Mouse (Mus musculus): ENCODE data around the gene Rarres1. TPM values are rescaled to one million over a fixed set of nuclear protein-coding genes. Genes with fewer than 3 reads are reported as not detected.

Gene Rarres1
- total and polyA plus RNA-seq, 2 experiments from 2014 or later, result 2.4 to 2.6 TPM

- no peaks in the 10 kb centered on the region for H3K9me3 ChIP-seq (ENCODE audit: low read length)
These were observed 19.0 kb downstream of the Rarres1 start for GRCm38 (mm10) chr3:67496310-67496709.

GRCm38 (mm10) chr3:67493132-67493531, 22.2 kb downstream of the Rarres1 start:
- Histone ChIP-seq H3K9ac (no peak overlapping the region), H3K27ac (ENCODE audit: low read depth, low read length) (no peak overlapping the region), H3K4me3 (ENCODE audit: low read depth, low read length) (no peak overlapping the region), H3K9me3 (ENCODE audit: low read length) (no peaks in the 10 kb centered on the region), H3K36me3 (ENCODE audit: insufficient read depth) (no peaks in the 10 kb centered on the region), H3K4me2 (ENCODE audit: low read depth) (no peak overlapping the region), H3K27me3 (ENCODE audit: insufficient read depth, low read length) (no peaks in the 10 kb centered on the region), H3K4me1 (ENCODE audit: insufficient read depth) (no peaks in the 10 kb centered on the region)
- no peak for TF ChIP-seq CTCF (IDR thresholded peaks at IDR 0.05; ENCODE audit: low read depth)
- peak; percentile 50 for ATAC-seq
- no peak for DNase-seq
- WGBS, result 83% methylated on average over 8 of the region's 8 CpGs

More at GRCm38 (mm10) chr3:67496310-67496709, 19.0 kb downstream of the Rarres1 start:
- 88% methylated on average over 10 of the region's 10 CpGs for WGBS
- H3K27me3 ChIP-seq (ENCODE audit: insufficient read depth, low read length), result no peaks in the 10 kb centered on the region
- H3K9ac ChIP-seq, result no peak overlapping the region
- ATAC-seq, result no peak
- no peak for TF ChIP-seq CTCF (IDR thresholded peaks at IDR 0.05; ENCODE audit: low read depth)
- H3K36me3 ChIP-seq (ENCODE audit: insufficient read depth), result no peaks in the 10 kb centered on the region
- no peaks in the 10 kb centered on the region for H3K4me1 ChIP-seq (ENCODE audit: insufficient read depth)
- H3K27ac ChIP-seq (ENCODE audit: low read depth, low read length), result no peak overlapping the region
- H3K4me3 ChIP-seq (ENCODE audit: low read depth, low read length), result no peak overlapping the region
- H3K4me2 ChIP-seq (ENCODE audit: low read depth), result no peak overlapping the region
- no peak for DNase-seq

DNA sequence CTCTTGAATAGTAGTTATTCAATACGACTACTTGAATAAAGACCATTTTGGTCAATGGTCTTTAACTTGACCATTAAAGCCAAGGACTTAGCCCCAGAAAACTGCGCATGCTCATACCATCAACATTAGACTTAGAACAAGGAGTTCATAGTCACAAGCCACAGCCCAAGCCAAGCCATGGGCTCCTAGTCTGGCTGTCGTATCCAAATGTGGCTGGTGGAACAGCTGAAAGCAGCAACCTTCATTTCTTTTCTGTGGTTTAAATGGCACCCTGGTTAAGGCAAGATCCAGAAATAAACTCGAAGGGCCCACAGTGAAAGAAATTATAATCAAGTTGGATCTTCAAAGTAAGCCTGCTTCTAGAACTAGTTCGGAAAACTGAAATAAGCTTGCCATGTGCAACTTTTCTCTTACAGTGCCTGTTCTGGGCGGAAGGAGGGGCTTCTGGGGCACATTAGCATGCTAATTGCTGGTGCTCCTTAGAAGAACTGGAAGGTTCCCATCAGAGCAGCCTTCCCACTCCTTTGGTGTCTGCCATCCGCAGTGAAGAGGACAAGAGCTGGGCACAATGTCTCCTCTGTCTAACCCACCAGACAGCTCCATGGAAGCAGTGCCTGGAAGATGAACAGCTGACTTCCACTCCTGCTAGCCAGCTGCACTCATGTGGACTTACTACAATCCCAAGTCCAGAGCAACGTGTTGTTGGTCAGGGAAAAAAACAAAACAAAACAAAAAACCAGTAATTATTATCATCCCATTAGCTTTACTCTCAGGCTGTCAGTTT, 23.0 kb downstream of the Rarres1 start:
- Histone ChIP-seq H3K4me2 (ENCODE audit: low read depth) (no peak overlapping the region), H3K4me3 (ENCODE audit: low read depth, low read length) (no peak overlapping the region), H3K9ac (no peak overlapping the region), H3K9me3 (ENCODE audit: low read length) (no peaks in the 10 kb centered on the region), H3K27ac (ENCODE audit: low read depth, low read length) (no peak overlapping the region), H3K27me3 (ENCODE audit: insufficient read depth, low read length) (no peaks in the 10 kb centered on the region), H3K4me1 (ENCODE audit: insufficient read depth) (no peaks in the 10 kb centered on the region), H3K36me3 (ENCODE audit: insufficient read depth) (no peaks in the 10 kb centered on the region)
- DNase-seq (peak; percentile 11), ATAC-seq (peak; percentile 85)
- 68% methylated on average over 8 of the region's 8 CpGs for WGBS
- no peak for TF ChIP-seq CTCF (IDR thresholded peaks at IDR 0.05; ENCODE audit: low read depth)

DNA sequence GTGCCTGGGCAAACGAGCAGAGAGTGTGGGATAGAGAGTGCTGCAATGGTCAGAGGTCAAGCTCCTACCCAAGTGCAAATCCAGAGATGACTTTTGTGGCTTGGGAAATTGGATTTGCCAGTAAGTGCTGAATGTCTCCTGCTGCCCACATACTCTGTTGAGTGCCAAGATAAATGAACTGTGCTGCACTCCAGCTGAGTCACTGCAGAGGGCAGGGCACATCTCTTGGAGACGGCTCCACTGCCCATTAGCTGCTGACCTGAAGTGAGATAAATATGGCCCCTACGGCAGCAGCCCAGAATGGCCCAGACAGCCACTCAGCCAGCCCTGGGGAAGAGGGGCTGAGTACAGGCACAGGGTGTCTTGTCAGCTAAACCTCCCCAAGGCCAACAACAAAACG, 25.2 kb downstream of the Rarres1 start:
- no peaks in the 10 kb centered on the region for H3K9me3 ChIP-seq (ENCODE audit: low read length)
- ATAC-seq, result no peak
- WGBS, result 60% methylated on average over 4 of the region's 4 CpGs
- DNase-seq, result no peak
- no peak overlapping the region for H3K4me2 ChIP-seq (ENCODE audit: low read depth)
- H3K4me1 ChIP-seq (ENCODE audit: insufficient read depth), result no peaks in the 10 kb centered on the region
- no peaks in the 10 kb centered on the region for H3K36me3 ChIP-seq (ENCODE audit: insufficient read depth)
- H3K27me3 ChIP-seq (ENCODE audit: insufficient read depth, low read length), result no peaks in the 10 kb centered on the region
- H3K9ac ChIP-seq, result no peak overlapping the region
- TF ChIP-seq CTCF (IDR thresholded peaks at IDR 0.05; ENCODE audit: low read depth), result no peak
- no peak overlapping the region for H3K4me3 ChIP-seq (ENCODE audit: low read depth, low read length)
- no peak overlapping the region for H3K27ac ChIP-seq (ENCODE audit: low read depth, low read length)

- WGBS, result 76% methylated on average over 2 of the region's 2 CpGs
- 0 out of 2 replicates have a peak, but pooled peaks cover 3% of the 10 kb centered on the region for H3K36me3 ChIP-seq (ENCODE audit: insufficient read depth)
- DNase-seq (no peak), ATAC-seq (no peak)
- no peak for TF ChIP-seq CTCF (IDR thresholded peaks at IDR 0.05; ENCODE audit: low read depth)
- H3K9me3 ChIP-seq (ENCODE audit: low read length), result no peaks in the 10 kb centered on the region
- no peaks in the 10 kb centered on the region for H3K4me1 ChIP-seq (ENCODE audit: insufficient read depth)
- H3K4me2 ChIP-seq (ENCODE audit: low read depth), result no peak overlapping the region
- H3K9ac ChIP-seq, result no peak overlapping the region
- no peaks in the 10 kb centered on the region for H3K27me3 ChIP-seq (ENCODE audit: insufficient read depth, low read length)
- H3K4me3 ChIP-seq (ENCODE audit: low read depth, low read length), result no peak overlapping the region
- no peak overlapping the region for H3K27ac ChIP-seq (ENCODE audit: low read depth, low read length)
These were observed 30.1 kb downstream of the Rarres1 start for GRCm38 (mm10) chr3:67485233-67485632.

- 93% methylated on average over 10 of the region's 10 CpGs for WGBS
- no peak for ATAC-seq
These were observed 32.9 kb downstream of the Rarres1 start for GRCm38 (mm10) chr3:67482400-67482799.

DNA sequence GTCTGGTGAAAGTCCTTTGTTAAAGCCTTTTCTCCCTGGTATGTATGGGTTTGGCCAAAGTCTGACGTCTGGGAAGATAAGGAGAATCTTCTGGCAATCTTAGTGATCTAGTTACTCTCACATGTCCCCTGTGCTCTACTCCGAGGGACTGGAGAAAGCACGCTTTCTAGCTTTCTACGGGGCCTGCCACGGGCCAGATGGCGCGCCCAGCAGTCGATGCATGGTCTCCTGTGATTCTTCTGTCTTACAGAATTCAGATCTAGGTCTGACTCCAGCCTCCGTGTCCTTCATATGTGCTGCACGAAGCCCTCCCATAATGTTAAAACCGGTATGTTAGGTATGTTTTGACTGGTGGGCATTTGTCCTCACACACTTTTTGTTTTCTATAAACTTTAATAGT, 35.5 kb downstream of the Rarres1 start:
- WGBS, result 94% methylated on average over 11 of the region's 11 CpGs
- ATAC-seq (no peak), DNase-seq (no peak)
- Histone ChIP-seq H3K4me2 (ENCODE audit: low read depth) (no peak overlapping the region), H3K36me3 (ENCODE audit: insufficient read depth) (peaks cover 28% of the 10 kb centered on the region), H3K4me3 (ENCODE audit: low read depth, low read length) (no peak overlapping the region), H3K27ac (ENCODE audit: low read depth, low read length) (no peak overlapping the region), H3K4me1 (ENCODE audit: insufficient read depth) (no peaks in the 10 kb centered on the region), H3K9ac (no peak overlapping the region), H3K27me3 (ENCODE audit: insufficient read depth, low read length) (no peaks in the 10 kb centered on the region), H3K9me3 (ENCODE audit: low read length) (no peaks in the 10 kb centered on the region)
- no peak for TF ChIP-seq CTCF (IDR thresholded peaks at IDR 0.05; ENCODE audit: low read depth)

More at GRCm38 (mm10) chr3:67482400-67482799, 32.9 kb downstream of the Rarres1 start:
- H3K4me1 ChIP-seq (ENCODE audit: insufficient read depth), result no peaks in the 10 kb centered on the region
- H3K9me3 ChIP-seq (ENCODE audit: low read length), result no peaks in the 10 kb centered on the region
- no peak for DNase-seq
- no peak for TF ChIP-seq CTCF (IDR thresholded peaks at IDR 0.05; ENCODE audit: low read depth)
- H3K9ac ChIP-seq, result no peak overlapping the region
- 0 out of 2 replicates have a peak, but pooled peaks cover 10% of the 10 kb centered on the region for H3K36me3 ChIP-seq (ENCODE audit: insufficient read depth)
- H3K4me3 ChIP-seq (ENCODE audit: low read depth, low read length), result no peak overlapping the region
- H3K27me3 ChIP-seq (ENCODE audit: insufficient read depth, low read length), result no peaks in the 10 kb centered on the region
- no peak overlapping the region for H3K4me2 ChIP-seq (ENCODE audit: low read depth)
- no peak overlapping the region for H3K27ac ChIP-seq (ENCODE audit: low read depth, low read length)
